Comparison of ENCODE assay signal across 11 mouse cellular contexts in genomic region chr2:85137601-85138140, GRCm38 (mm10). TPM values are rescaled to one million over a fixed set of nuclear protein-coding genes. Genes with fewer than 3 reads are reported as not detected.
DNase-seq lines count a peak whose midpoint lies in the region; ATAC-seq lines count a peak whose summit lies in the region.
"Had no signal": no experiment of that assay in that cellular context is flagged by ENCODE, and none has a peak within 500 bp of the region (broad histone marks: within the 10 kb centered on the region; RNA-seq: fewer than 3 reads in every experiment).

No protein-coding gene starts in this region.

- no peak for ATAC-seq in heart, embryonic 13.5 days (ENCODE audit: extremely low read depth, insufficient number of reproducible peaks, low FRiP score, low TSS enrichment)
- ATAC-seq in midbrain, embryonic 14.5 days (ENCODE audit: low FRiP score, low TSS enrichment): no peak
- no peak for ATAC-seq in limb, embryonic 12.5 days (ENCODE audit: insufficient number of reproducible peaks, insufficient read depth, low FRiP score, low TSS enrichment, low read depth)
- ATAC-seq in stomach, embryonic 14.5 days (ENCODE audit: insufficient number of reproducible peaks, insufficient read depth, low FRiP score, low read depth): no peak

- H3K27ac ChIP-seq in heart, embryonic 13.5 days (replicated peaks): no peak overlapping the region
- H3K27ac ChIP-seq in midbrain, embryonic 10.5 days (replicated peaks): 0 out of 2 replicates have a peak overlapping the region, but pooled peaks have one; percentile 13
- H3K27ac ChIP-seq in midbrain, embryonic 14.5 days (replicated peaks; ENCODE audit: low read depth, low read length): no peak overlapping the region
- H3K27ac ChIP-seq in limb, embryonic 12.5 days: 0 out of 2 replicates have a peak overlapping the region, but pooled peaks have one; percentile 23
- H3K27ac ChIP-seq in stomach, embryonic 14.5 days (ENCODE audit: low read length): peak overlapping the region; percentile 16; the same call in 1 of the 2 replicates

- peaks cover 25% of the 10 kb centered on the region for H3K27me3 ChIP-seq in heart, embryonic 13.5 days (replicated peaks)
- no peaks in the 10 kb centered on the region for H3K27me3 ChIP-seq in midbrain, embryonic 10.5 days (ENCODE audit: low read depth, poor library complexity, severe bottlenecking)
- no peaks in the 10 kb centered on the region for H3K27me3 ChIP-seq in midbrain, embryonic 14.5 days (ENCODE audit: control insufficient read depth, insufficient read depth, low read length)
- peaks cover 17% of the 10 kb centered on the region for H3K27me3 ChIP-seq in limb, embryonic 12.5 days
- H3K27me3 ChIP-seq in stomach, embryonic 14.5 days (ENCODE audit: control insufficient read depth, insufficient read depth, low read length): no peaks in the 10 kb centered on the region

- H3K9ac ChIP-seq in heart, embryonic 13.5 days: peak overlapping the region; percentile 33
- no peak overlapping the region for H3K9ac ChIP-seq in midbrain, embryonic 14.5 days (replicated peaks; ENCODE audit: low read length)
- no peak overlapping the region for H3K9ac ChIP-seq in limb, embryonic 12.5 days (replicated peaks)
- no peak overlapping the region for H3K9ac ChIP-seq in stomach, embryonic 14.5 days (replicated peaks; ENCODE audit: low read depth, low read length)

- 36% methylated on average over 10 of the region's 10 CpGs for WGBS in heart, embryonic 13.5 days
- WGBS in midbrain, embryonic 10.5 days: 73% methylated on average over 10 of the region's 10 CpGs
- 76% methylated on average over 10 of the region's 10 CpGs for WGBS in midbrain, embryonic 14.5 days
- WGBS in limb, embryonic 12.5 days: 52% methylated on average over 10 of the region's 10 CpGs
- 37% methylated on average over 10 of the region's 10 CpGs for WGBS in stomach, embryonic 14.5 days

- DNase-seq in heart, adult 18-20 months: no peak
- no peak for DNase-seq in midbrain, embryonic 10.5 days (ENCODE audit: low spot score)
- no peak for DNase-seq in midbrain, embryonic 14.5 days
- no peak for DNase-seq in embryo, embryonic 10.5 days (ENCODE audit: low spot score)
- DNase-seq in right cerebral cortex, postnatal 14 days: no peak
- DNase-seq: retina, postnatal 1 day; thymus, adult 2 months had no signal

- H3K4me1 ChIP-seq in heart, embryonic 13.5 days: peaks cover 24% of the 10 kb centered on the region
- peaks cover 10% of the 10 kb centered on the region for H3K4me1 ChIP-seq in midbrain, embryonic 10.5 days
- H3K4me1 ChIP-seq in midbrain, embryonic 14.5 days (ENCODE audit: control insufficient read depth, insufficient read depth, low read length): no peaks in the 10 kb centered on the region
- H3K4me1 ChIP-seq in limb, embryonic 12.5 days (replicated peaks): no peaks in the 10 kb centered on the region
- H3K4me1 ChIP-seq in stomach, embryonic 14.5 days (ENCODE audit: control insufficient read depth, insufficient read depth, low read length): no peaks in the 10 kb centered on the region

- no peaks in the 10 kb centered on the region for H3K36me3 ChIP-seq in heart, embryonic 13.5 days
- no peaks in the 10 kb centered on the region for H3K36me3 ChIP-seq in midbrain, embryonic 10.5 days
- H3K36me3 ChIP-seq in midbrain, embryonic 14.5 days (ENCODE audit: control insufficient read depth, insufficient read depth, low read length): no peaks in the 10 kb centered on the region
- no peaks in the 10 kb centered on the region for H3K36me3 ChIP-seq in limb, embryonic 12.5 days
- H3K36me3 ChIP-seq in stomach, embryonic 14.5 days (ENCODE audit: control insufficient read depth, insufficient read depth, low read length): no peaks in the 10 kb centered on the region

- peak overlapping the region; percentile 33 for H3K4me3 ChIP-seq in heart, embryonic 13.5 days
- H3K4me3 ChIP-seq in midbrain, embryonic 10.5 days: peak overlapping the region; percentile 27
- H3K4me3 ChIP-seq in midbrain, embryonic 14.5 days (replicated peaks; ENCODE audit: low read depth, low read length): no peak overlapping the region
- no peak overlapping the region for H3K4me3 ChIP-seq in limb, embryonic 12.5 days (replicated peaks)
- H3K4me3 ChIP-seq in stomach, embryonic 14.5 days (ENCODE audit: low read depth, low read length): peak overlapping the region; percentile 11
- H3K4me3 ChIP-seq: erythroblast, embryonic 14.5 days had no signal

- H3K4me2 ChIP-seq in heart, embryonic 13.5 days: 0 out of 2 replicates have a peak overlapping the region, but pooled peaks have one; percentile 7
- H3K4me2 ChIP-seq in midbrain, embryonic 14.5 days (ENCODE audit: low read length): no peak overlapping the region
- no peak overlapping the region for H3K4me2 ChIP-seq in limb, embryonic 12.5 days
- H3K4me2 ChIP-seq in stomach, embryonic 14.5 days (replicated peaks; ENCODE audit: low read depth, low read length): no peak overlapping the region

- H3K9me3 ChIP-seq in heart, embryonic 13.5 days: no peaks in the 10 kb centered on the region
- H3K9me3 ChIP-seq in midbrain, embryonic 10.5 days (replicated peaks): no peaks in the 10 kb centered on the region
- no peaks in the 10 kb centered on the region for H3K9me3 ChIP-seq in midbrain, embryonic 14.5 days (ENCODE audit: control insufficient read depth, low read length)
- H3K9me3 ChIP-seq in limb, embryonic 12.5 days: no peaks in the 10 kb centered on the region
- H3K9me3 ChIP-seq in stomach, embryonic 14.5 days (ENCODE audit: control insufficient read depth, low read depth, low read length): no peaks in the 10 kb centered on the region

RNA-seq across cellular contexts. Expression of gene Aplnr, which starts 1.6 kb away (rescaled TPM):
- polyA plus RNA-seq in heart, embryonic 13.5 days (2015; fragmentation: Nextera tagmentation; extraction: Ambion mirVana): 22.3 and 27.8 TPM in 2 replicates
- total RNA-seq in heart, adult 18-20 months (2021): 10 to 100 TPM in 1 of 2 experiments, 1 to 10 TPM in 1; 5.7 to 11.3 TPM
- 35.2 and 35.8 TPM in 2 replicates for polyA plus RNA-seq in midbrain, embryonic 10.5 days (2016; fragmentation: Nextera tagmentation; extraction: Ambion mirVana)
- 10.7 and 27.7 TPM in 2 replicates for polyA plus RNA-seq in midbrain, embryonic 14.5 days (2014; fragmentation: Nextera tagmentation; extraction: Ambion mirVana)
- 39.0 and 39.1 TPM in 2 replicates for polyA plus RNA-seq in limb, embryonic 12.5 days (2016; fragmentation: Nextera tagmentation; extraction: Ambion mirVana)
- 52.0 and 57.1 TPM in 2 replicates for polyA plus RNA-seq in stomach, embryonic 14.5 days (2014; fragmentation: Nextera tagmentation; extraction: Ambion mirVana)
- polyA plus RNA-seq: erythroblast, embryonic 14.5 days had no signal

RNA-seq across cellular contexts. Expression of gene Lrrc55, which starts 59.3 kb away (rescaled TPM):
- 0.32 and 0.35 TPM in 2 replicates for polyA plus RNA-seq in heart, embryonic 13.5 days (2015; fragmentation: Nextera tagmentation; extraction: Ambion mirVana)
- total RNA-seq in heart, adult 18-20 months (2021): 1 to 10 TPM; 1.2 to 1.5 TPM
- 0.25 and 0.76 TPM in 2 replicates for polyA plus RNA-seq in midbrain, embryonic 10.5 days (2016; fragmentation: Nextera tagmentation; extraction: Ambion mirVana)
- 9.6 and 13.8 TPM in 2 replicates for polyA plus RNA-seq in midbrain, embryonic 14.5 days (2014; fragmentation: Nextera tagmentation; extraction: Ambion mirVana)
- polyA plus RNA-seq in limb, embryonic 12.5 days (2016; fragmentation: Nextera tagmentation; extraction: Ambion mirVana): 0.45 and 0.46 TPM in 2 replicates
- 2.7 and 3.0 TPM in 2 replicates for polyA plus RNA-seq in stomach, embryonic 14.5 days (2014; fragmentation: Nextera tagmentation; extraction: Ambion mirVana)
- polyA plus RNA-seq: erythroblast, embryonic 14.5 days had no signal

Comparison
In these comparisons a context has a peak if more than half of its experiments do, and no peak if none do; other contexts are left out.
1. H3K27ac ChIP-seq: peak in midbrain, embryonic 10.5 days (single experiment), limb, embryonic 12.5 days (single experiment) and stomach, embryonic 14.5 days (single experiment); none in heart, embryonic 13.5 days (single experiment) and midbrain, embryonic 14.5 days (single experiment).
2. H3K4me3 ChIP-seq: peak in heart, embryonic 13.5 days (single experiment), midbrain, embryonic 10.5 days (single experiment) and stomach, embryonic 14.5 days (single experiment); none in midbrain, embryonic 14.5 days (single experiment) and limb, embryonic 12.5 days (single experiment).